Mouse (Mus musculus) liver, embryonic 14.5 days (tissue): ENCODE results near the gene Myo1b. TPM values are rescaled to one million over a fixed set of nuclear protein-coding genes. Genes with fewer than 3 reads are reported as not detected.

Source experiments
- ATAC-seq: fragments of 200-750 bp; cut with Nextera tagmentation; 2 replicates; pipeline ENCODE4 v1.8.0; 2017; ENCODE audit warnings: moderate number of reproducible peaks, mild to moderate bottlenecking, moderate library complexity; ENCODE audit not compliant: insufficient read depth
- DNase-seq, 3 experiments: peaks; one replicate each; pipeline ENCODE4 v3.0.0-alpha.2; 2012 to 2013; ENCODE audit warnings: low read depth in 3 of 3, low spot score in 3 of 3
- H3K27ac ChIP-seq: fragments of 300-500 bp; sonication (generic); 2 replicates; pipeline ENCODE4 v1.5.1; 2014; ENCODE audit warnings: moderate library complexity, mild to moderate bottlenecking, control low read depth, inconsistent platforms
- H3K27me3 ChIP-seq: fragments of 300-500 bp; sonication (generic); 2 replicates; pipeline ENCODE4 v1.6.1; 2014; ENCODE audit warnings: mild to moderate bottlenecking, low read length, moderate library complexity; ENCODE audit not compliant: control insufficient read depth, insufficient read depth
- H3K36me3 ChIP-seq: fragments of 300-500 bp; sonication (generic); replicated peaks from 2 replicates; pipeline ENCODE4 v1.6.1; 2014; ENCODE audit warnings: low read depth; ENCODE audit not compliant: control insufficient read depth, insufficient read depth
- H3K4me1 ChIP-seq, 2 experiments: fragments of 200-500 bp in 1 of 2; fragments of 300-500 bp in 1 of 2; sonication (generic) in 1 of 2; replicated peaks; 2 replicates each; pipeline ENCODE4 v1.6.1; 2012 to 2014; ENCODE audit warnings: antibody characterized with exemption in 1 of 2, inconsistent platforms in 1 of 2, low read length in 1 of 2; ENCODE audit not compliant: control insufficient read depth in 2 of 2, insufficient read depth in 2 of 2
- H3K4me2 ChIP-seq: fragments of 300-500 bp; sonication (generic); 2 replicates; pipeline ENCODE4 v1.6.1; 2014; ENCODE audit warnings: low read depth, mild to moderate bottlenecking, control low read depth, moderate library complexity
- H3K4me3 ChIP-seq, 2 experiments: fragments of 200-500 bp in 1 of 2; fragments of 300-500 bp in 1 of 2; sonication (generic) in 1 of 2; 2 replicates each; pipeline ENCODE4 v1.5.1; 2012 to 2014; ENCODE audit warnings: low read depth in 2 of 2, low read length in 2 of 2, mild to moderate bottlenecking in 2 of 2, control low read depth in 1 of 2, inconsistent platforms in 1 of 2, moderate library complexity in 1 of 2; ENCODE audit not compliant: insufficient read depth in 1 of 2
- H3K9ac ChIP-seq: fragments of 300-500 bp; sonication (generic); replicated peaks from 2 replicates; pipeline ENCODE4 v1.6.1; 2014; ENCODE audit warnings: mild to moderate bottlenecking, control low read depth, moderate library complexity
- H3K9me3 ChIP-seq: fragments of 300-500 bp; sonication (generic); 2 replicates; pipeline ENCODE4 v1.6.1; 2016; ENCODE audit warnings: low read length, mixed read lengths; ENCODE audit not compliant: control insufficient read depth
- CTCF ChIP-seq: IDR thresholded peaks from 2 replicates; pipeline ENCODE4 v1.5.1; 2016; ENCODE audit warnings: antibody characterized with exemption, low read depth, control low read depth
- EP300 ChIP-seq: IDR thresholded peaks from 2 replicates; pipeline ENCODE4 v1.6.1; 2016; ENCODE audit warnings: antibody characterized with exemption, low read depth
- WGBS: fragments of 180-500 bp; shearing (Covaris S2); extraction: QIAGEN DNeasy Blood & Tissue Kit; methylation state at CpG from one replicate; pipeline ENCODE4 v1.1.7; 2014; ENCODE audit not compliant: insufficient replicate concordance; 5-methylcytosine and 5-hydroxymethylcytosine counted together
- polyA plus RNA-seq, 2 experiments: library from polyadenylated mRNA; depleted of rRNA in 1 of 2; stranded (reverse) in 1 of 2; unstranded in 1 of 2; fragments of >200 nt; fragmentation: Nextera tagmentation in 1 of 2; extraction: Ambion mirVana in 1 of 2; gene quantifications; 2 replicates each; pipeline versions ENCODE4 v1.2.1 to v1.2.3; 2012 to 2014

Myo1b gene
- polyA plus RNA-seq, 2 experiments: 3.8 to 9.1 TPM

- H3K4me2 ChIP-seq: no peak overlapping the region
- peaks cover 0 to 11% of the 10 kb centered on the region in 2 experiments; a peak in 2 of 4 replicates for H3K4me1 ChIP-seq
- no peaks in the 10 kb centered on the region for H3K9me3 ChIP-seq
- whole genome bisulfite sequencing: 54% methylated on average over 6 of the region's 6 CpGs
- TF ChIP-seq CTCF (no peak), EP300 (no peak)
- H3K27ac ChIP-seq: no peak overlapping the region
- DNase-seq (no peak), ATAC-seq (no peak)
- H3K9ac ChIP-seq: no peak overlapping the region
- no peak overlapping the region for H3K4me3 ChIP-seq
- no peaks in the 10 kb centered on the region for H3K27me3 ChIP-seq
- H3K36me3 ChIP-seq: no peaks in the 10 kb centered on the region
Observed at GRCm38 (mm10) chr1:51905073-51905472, 10.8 kb downstream of the Myo1b start.

- 66% methylated on average over 6 of the region's 6 CpGs for WGBS
- no peak overlapping the region for H3K9ac ChIP-seq
- no peak for TF ChIP-seq CTCF
- no peak for TF ChIP-seq EP300
- H3K4me3 ChIP-seq: no peak overlapping the region
- no peaks in the 10 kb centered on the region for H3K9me3 ChIP-seq
- H3K4me1 ChIP-seq: peaks cover 0 to 15% of the 10 kb centered on the region in 2 experiments; a peak in 3 of 4 replicates
- DNase-seq (no peak), ATAC-seq (no peak)
- H3K36me3 ChIP-seq: no peaks in the 10 kb centered on the region
- H3K27me3 ChIP-seq: no peaks in the 10 kb centered on the region
- H3K27ac ChIP-seq: no peak overlapping the region
- H3K4me2 ChIP-seq: no peak overlapping the region
Observed at GRCm38 (mm10) chr1:51897160-51897572, 18.7 kb downstream of the Myo1b start.

- WGBS: 60% methylated on average over 10 of the region's 10 CpGs
- DNase-seq (no peak), ATAC-seq (no peak)
- Histone ChIP-seq H3K9me3 (no peaks in the 10 kb centered on the region), H3K9ac (no peak overlapping the region), H3K4me3 (no peak overlapping the region), H3K36me3 (no peaks in the 10 kb centered on the region), H3K27ac (no peak overlapping the region), H3K27me3 (no peaks in the 10 kb centered on the region), H3K4me2 (no peak overlapping the region), H3K4me1 (peaks cover 0 to 19% of the 10 kb centered on the region in 2 experiments; a peak in 3 of 4 replicates)
- no peak for TF ChIP-seq EP300
- no peak for TF ChIP-seq CTCF
Observed at GRCm38 (mm10) chr1:51895961-51896360, 19.9 kb downstream of the Myo1b start.

GRCm38 (mm10) chr1:51894721-51895120 is 21.1 kb downstream of the Myo1b start:
- Histone ChIP-seq H3K27me3 (no peaks in the 10 kb centered on the region), H3K9ac (no peak overlapping the region), H3K9me3 (no peaks in the 10 kb centered on the region), H3K4me3 (no peak overlapping the region), H3K36me3 (no peaks in the 10 kb centered on the region), H3K27ac (no peak overlapping the region), H3K4me1 (peaks cover 0 to 19% of the 10 kb centered on the region in 2 experiments; a peak in 3 of 4 replicates), H3K4me2 (no peak overlapping the region)
- TF ChIP-seq EP300: no peak
- DNase-seq (no peak), ATAC-seq (no peak)
- 55% methylated on average over 3 of the region's 3 CpGs for whole genome bisulfite sequencing

GRCm38 (mm10) chr1:51893521-51894355 is 22.1 kb downstream of the Myo1b start:
- no peak overlapping the region for H3K4me2 ChIP-seq
- H3K9ac ChIP-seq: no peak overlapping the region
- no peaks in the 10 kb centered on the region for H3K36me3 ChIP-seq
- H3K27me3 ChIP-seq: no peaks in the 10 kb centered on the region
- H3K9me3 ChIP-seq: no peaks in the 10 kb centered on the region
- 41% methylated on average over 16 of the region's 16 CpGs for WGBS
- H3K4me3 ChIP-seq: no peak overlapping the region
- ATAC-seq: no peak
- TF ChIP-seq EP300 (no peak), CTCF (no peak)
- peaks cover 0 to 19% of the 10 kb centered on the region in 2 experiments; a peak in 3 of 4 replicates for H3K4me1 ChIP-seq
- H3K27ac ChIP-seq: no peak overlapping the region
- no peak for DNase-seq
